8 mouse cellular contexts compared by ENCODE assay signal in the genomic region with DNA sequence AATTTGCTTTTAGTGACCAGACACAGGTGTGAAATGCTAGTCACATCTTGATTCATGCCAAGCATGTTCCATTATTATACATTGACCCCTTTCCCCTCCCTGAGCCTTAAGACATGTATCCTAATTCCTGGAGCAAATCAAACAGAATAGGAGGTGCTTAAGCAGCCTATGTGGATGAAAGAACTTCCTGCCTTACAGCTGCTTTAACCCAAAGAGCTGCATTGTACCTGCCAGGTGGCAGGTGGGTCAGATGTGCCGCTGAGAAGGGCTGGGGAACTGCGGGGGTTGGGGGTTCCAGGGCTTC. TPM values are rescaled to one million over a fixed set of nuclear protein-coding genes. Genes with fewer than 3 reads are reported as not detected.
DNase-seq lines count a peak whose midpoint lies in the region; ATAC-seq and TF ChIP-seq lines count a peak whose summit lies in the region.

No protein-coding gene starts in this region.

- TF ChIP-seq CTCF in kidney, postnatal 0 days (IDR thresholded peaks at IDR 0.05; ENCODE audit: low read depth), result no peak

- DNase-seq in kidney, postnatal 0 days (ENCODE audit: low spot score), result no peak
- DNase-seq in kidney, postnatal 14 days, result no peak
- peak; percentile 84 for DNase-seq in R1 (ENCODE audit: low read depth, low spot score)
- no peak for DNase-seq in midbrain, embryonic 14.5 days
- no peak for DNase-seq in frontal cortex, postnatal 14 days (ENCODE audit: low spot score in 2 of 2)
- DNase-seq in right cerebral cortex, postnatal 14 days, result no peak
- DNase-seq in adrenal gland, postnatal 10 days, result no peak

- H3K27me3 ChIP-seq in kidney, postnatal 0 days (ENCODE audit: insufficient read depth, low read length), result no peaks in the 10 kb centered on the region
- no peaks in the 10 kb centered on the region for H3K27me3 ChIP-seq in hindbrain, embryonic 13.5 days
- H3K27me3 ChIP-seq in midbrain, embryonic 14.5 days (ENCODE audit: control insufficient read depth, insufficient read depth, low read length), result no peaks in the 10 kb centered on the region

- WGBS in kidney, postnatal 0 days, result 0% methylated on average over 2 of the region's 2 CpGs
- 3% methylated on average over 2 of the region's 2 CpGs for WGBS in hindbrain, embryonic 13.5 days
- WGBS in midbrain, embryonic 14.5 days, result 2% methylated on average over 2 of the region's 2 CpGs

- H3K9me3 ChIP-seq in kidney, postnatal 0 days (replicated peaks; ENCODE audit: low read length), result no peaks in the 10 kb centered on the region
- H3K9me3 ChIP-seq in hindbrain, embryonic 13.5 days, result no peaks in the 10 kb centered on the region
- H3K9me3 ChIP-seq in midbrain, embryonic 14.5 days (ENCODE audit: control insufficient read depth, low read length), result no peaks in the 10 kb centered on the region

- no peak for ATAC-seq in kidney, postnatal 0 days (replicated peaks; ENCODE audit: low FRiP score, low read depth)
- ATAC-seq in hindbrain, embryonic 13.5 days (ENCODE audit: low FRiP score), result no peak
- ATAC-seq in midbrain, embryonic 14.5 days (ENCODE audit: low FRiP score, low TSS enrichment), result no peak

- no peaks in the 10 kb centered on the region; the same call in 1 of the 2 replicates for H3K4me1 ChIP-seq in kidney, postnatal 0 days (replicated peaks; ENCODE audit: insufficient read depth, low read length)
- peaks cover 30% of the 10 kb centered on the region for H3K4me1 ChIP-seq in hindbrain, embryonic 13.5 days (replicated peaks)
- H3K4me1 ChIP-seq in midbrain, embryonic 14.5 days (ENCODE audit: control insufficient read depth, insufficient read depth, low read length), result peaks cover 7% of the 10 kb centered on the region; the same call in 1 of the 2 replicates

- H3K36me3 ChIP-seq in kidney, postnatal 0 days (ENCODE audit: insufficient read depth, low read length), result no peaks in the 10 kb centered on the region
- H3K36me3 ChIP-seq in hindbrain, embryonic 13.5 days, result no peaks in the 10 kb centered on the region
- peaks cover 8% of the 10 kb centered on the region; the same call in 1 of the 2 replicates for H3K36me3 ChIP-seq in midbrain, embryonic 14.5 days (ENCODE audit: control insufficient read depth, insufficient read depth, low read length)

- H3K27ac ChIP-seq in kidney, postnatal 0 days, result peak overlapping the region; percentile 99
- H3K27ac ChIP-seq in hindbrain, embryonic 13.5 days, result peak overlapping the region; percentile 99
- peak overlapping the region; percentile 98 for H3K27ac ChIP-seq in midbrain, embryonic 14.5 days (replicated peaks; ENCODE audit: low read depth, low read length)

- peak overlapping the region; percentile 98 for H3K9ac ChIP-seq in kidney, postnatal 0 days (ENCODE audit: low read depth, low read length)
- H3K9ac ChIP-seq in hindbrain, embryonic 13.5 days, result peak overlapping the region; percentile 98
- H3K9ac ChIP-seq in midbrain, embryonic 14.5 days (replicated peaks; ENCODE audit: low read length), result peak overlapping the region; percentile 98

- H3K4me2 ChIP-seq in kidney, postnatal 0 days (ENCODE audit: low read length), result peak overlapping the region; percentile 94
- H3K4me2 ChIP-seq in hindbrain, embryonic 13.5 days, result peak overlapping the region; percentile 79
- H3K4me2 ChIP-seq in midbrain, embryonic 14.5 days (ENCODE audit: low read length), result peak overlapping the region; percentile 80

- H3K4me3 ChIP-seq in kidney, postnatal 0 days (replicated peaks; ENCODE audit: low read depth, low read length), result peak overlapping the region; percentile 97
- peak overlapping the region; percentile 92 for H3K4me3 ChIP-seq in hindbrain, embryonic 13.5 days
- peak overlapping the region; percentile 75 for H3K4me3 ChIP-seq in midbrain, embryonic 14.5 days (replicated peaks; ENCODE audit: low read depth, low read length)

RNA-seq across cellular contexts. Expression of gene Dnajb14, which starts 0.4 kb away (rescaled TPM):
- polyA plus RNA-seq in kidney, postnatal 0 days (2015; fragmentation: Nextera tagmentation; extraction: Ambion mirVana), result 11.6 and 12.1 TPM in 2 replicates
- 11.7 and 11.9 TPM in 2 replicates for polyA plus RNA-seq in hindbrain, embryonic 13.5 days (2015; fragmentation: Nextera tagmentation; extraction: Ambion mirVana)
- 14.0 and 15.8 TPM in 2 replicates for polyA plus RNA-seq in midbrain, embryonic 14.5 days (2014; fragmentation: Nextera tagmentation; extraction: Ambion mirVana)
- 10 to 100 TPM; 15.3 to 16.3 TPM for total RNA-seq in adrenal gland, postnatal 10 days (2021)

RNA-seq across cellular contexts. Expression of gene H2afz, which starts 2.8 kb away (rescaled TPM):
- polyA plus RNA-seq in kidney, postnatal 0 days (2015; fragmentation: Nextera tagmentation; extraction: Ambion mirVana), result 1,659 and 1,680 TPM in 2 replicates
- 1,016 and 1,041 TPM in 2 replicates for polyA plus RNA-seq in hindbrain, embryonic 13.5 days (2015; fragmentation: Nextera tagmentation; extraction: Ambion mirVana)
- polyA plus RNA-seq in midbrain, embryonic 14.5 days (2014; fragmentation: Nextera tagmentation; extraction: Ambion mirVana), result 916 and 1,070 TPM in 2 replicates
- 100 to 1,000 TPM; 246 to 278 TPM for total RNA-seq in adrenal gland, postnatal 10 days (2021)

RNA-seq across cellular contexts. Expression of gene Lamtor3, which starts 51.2 kb away (rescaled TPM):
- 131 and 135 TPM in 2 replicates for polyA plus RNA-seq in kidney, postnatal 0 days (2015; fragmentation: Nextera tagmentation; extraction: Ambion mirVana)
- 121 and 130 TPM in 2 replicates for polyA plus RNA-seq in hindbrain, embryonic 13.5 days (2015; fragmentation: Nextera tagmentation; extraction: Ambion mirVana)
- 130 and 139 TPM in 2 replicates for polyA plus RNA-seq in midbrain, embryonic 14.5 days (2014; fragmentation: Nextera tagmentation; extraction: Ambion mirVana)
- 10 to 100 TPM; 68.6 to 72.0 TPM for total RNA-seq in adrenal gland, postnatal 10 days (2021)
